Mouse (Mus musculus): ENCODE results near the gene Hnrnph3. TPM values are rescaled to one million over a fixed set of nuclear protein-coding genes. Genes with fewer than 3 reads are reported as not detected.
"Not testable (repeated sequence)": the region's sequence is repeated elsewhere in the genome, so short reads cannot be mapped to it uniquely, and the experiment has no call there.

The Hnrnph3 gene
- polyA plus RNA-seq, 1 experiment, result 25.0 TPM

DNA sequence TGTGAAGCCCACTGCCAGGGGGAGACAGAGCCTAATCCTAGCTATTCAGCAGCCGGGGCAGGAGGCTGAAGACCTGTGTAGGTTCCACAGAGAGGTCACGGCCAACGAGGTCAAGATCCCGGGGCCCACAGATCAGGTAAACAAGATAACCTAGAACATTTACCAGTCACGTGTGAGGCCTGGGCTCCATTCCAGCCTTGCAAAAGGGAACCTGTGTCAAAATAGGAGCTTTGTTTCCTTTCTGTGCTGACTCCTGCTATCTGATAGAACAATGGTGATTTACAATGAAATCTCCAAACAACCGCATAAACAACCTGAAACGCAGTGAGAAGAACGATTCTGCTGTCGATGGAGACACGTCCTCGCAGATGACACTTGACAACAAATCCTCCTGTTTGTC is 36.4 kb upstream of the Hnrnph3 start:
- H3K4me1 ChIP-seq (ENCODE audit: control insufficient read depth, insufficient read depth, low read length), result peaks cover 13% of the 10 kb centered on the region; the same call in 1 of the 2 replicates
- DNase-seq, result peak; percentile 91
- peak overlapping the region; percentile 97 for H3K27ac ChIP-seq (ENCODE audit: insufficient read depth, low read depth, low read length)
- H3K27me3 ChIP-seq (replicated peaks; ENCODE audit: control insufficient read depth, insufficient read depth, low read length), result no peaks in the 10 kb centered on the region
- no peak for TF ChIP-seq CTCF (conservative IDR thresholded peaks at IDR 0.05; ENCODE audit: insufficient read depth, insufficient read length, low read depth, low read length)
- no peak for TF ChIP-seq POLR2A (IDR thresholded peaks at IDR 0.05; ENCODE audit: low read depth, low read length)
- no peak overlapping the region for H3K4me3 ChIP-seq (ENCODE audit: insufficient read depth, low read depth, low read length)
- WGBS, result 17% methylated on average over 11 of the region's 11 CpGs
- no peaks in the 10 kb centered on the region for H3K36me3 ChIP-seq (ENCODE audit: control insufficient read depth, insufficient read depth, low read length)

GRCm38 (mm10) chr10:63059862-63060261 is 35.8 kb upstream of the Hnrnph3 start, which contains the start of gene Pbld1:
Gene Pbld1, plus strand, starts transcription at chr10:63060162.
- Histone ChIP-seq H3K27ac (ENCODE audit: insufficient read depth, low read depth, low read length) (peak within 1 kb of the TSS; percentile 97), H3K4me1 (ENCODE audit: control insufficient read depth, insufficient read depth, low read length) (peaks cover 13% of the 10 kb centered on the region; the same call in 1 of the 2 replicates), H3K4me3 (ENCODE audit: insufficient read depth, low read depth, low read length) (no peak within 1 kb of the TSS), H3K36me3 (ENCODE audit: control insufficient read depth, insufficient read depth, low read length) (no peaks in the 10 kb centered on the region), H3K27me3 (replicated peaks; ENCODE audit: control insufficient read depth, insufficient read depth, low read length) (no peaks in the 10 kb centered on the region)
- TF ChIP-seq CTCF (conservative IDR thresholded peaks at IDR 0.05; ENCODE audit: insufficient read depth, insufficient read length, low read depth, low read length), result no peak
- no peak for TF ChIP-seq POLR2A (IDR thresholded peaks at IDR 0.05; ENCODE audit: low read depth, low read length)
- no peak for DNase-seq
- 84% methylated on average over 2 of the region's 2 CpGs for WGBS

DNA sequence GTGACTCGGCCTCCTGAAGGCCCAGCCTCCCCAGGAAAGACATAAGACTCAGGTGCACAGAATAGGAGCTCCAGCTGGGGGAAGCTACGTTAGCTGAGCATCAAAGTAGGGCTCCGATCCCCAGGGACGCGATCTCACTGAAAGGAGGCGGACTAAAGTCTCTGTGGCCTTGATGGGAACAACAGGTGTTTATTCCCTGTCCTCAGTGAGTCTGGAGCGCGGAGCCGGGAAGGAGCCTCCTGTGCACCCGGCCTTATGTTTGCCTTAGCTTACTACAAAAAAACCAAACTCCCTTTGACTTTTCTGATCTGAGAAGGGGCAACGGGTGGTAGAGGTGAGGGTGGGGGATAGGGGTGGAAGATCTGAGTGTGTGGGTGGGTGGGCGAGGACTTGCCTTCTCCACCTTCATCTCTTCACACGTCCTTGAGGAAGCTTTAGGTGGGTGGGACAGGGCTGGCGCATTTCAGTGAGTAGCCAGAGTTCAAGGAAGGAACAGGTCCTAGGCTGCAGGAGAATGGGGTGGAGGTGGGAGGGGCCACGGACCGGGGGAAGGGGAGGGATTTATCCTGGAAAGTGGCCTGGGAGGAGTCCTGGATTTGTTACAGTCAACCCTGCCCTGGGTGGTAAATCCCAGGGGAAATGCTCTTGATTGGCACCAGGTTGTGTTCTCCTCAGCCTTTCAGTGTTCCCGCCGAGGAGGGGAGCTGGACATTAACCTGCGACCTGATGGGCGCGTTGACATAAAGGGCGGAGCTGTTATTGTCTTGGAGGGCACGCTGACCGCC is 33.1 kb upstream of the Hnrnph3 start:
- no peak overlapping the region for H3K27ac ChIP-seq (ENCODE audit: insufficient read depth, low read depth, low read length)
- no peaks in the 10 kb centered on the region for H3K36me3 ChIP-seq (ENCODE audit: control insufficient read depth, insufficient read depth, low read length)
- peaks cover 13% of the 10 kb centered on the region; the same call in 1 of the 2 replicates for H3K4me1 ChIP-seq (ENCODE audit: control insufficient read depth, insufficient read depth, low read length)
- DNase-seq, result peak; percentile 83
- TF ChIP-seq POLR2A (IDR thresholded peaks at IDR 0.05; ENCODE audit: low read depth, low read length) (no peak), CTCF (conservative IDR thresholded peaks at IDR 0.05; ENCODE audit: insufficient read depth, insufficient read length, low read depth, low read length) (no peak)
- no peak overlapping the region for H3K4me3 ChIP-seq (ENCODE audit: insufficient read depth, low read depth, low read length)
- 46% methylated on average over 24 of the region's 24 CpGs for WGBS
- no peaks in the 10 kb centered on the region for H3K27me3 ChIP-seq (replicated peaks; ENCODE audit: control insufficient read depth, insufficient read depth, low read length)

- Histone ChIP-seq H3K4me3 (ENCODE audit: insufficient read depth, low read depth, low read length) (no peak overlapping the region), H3K27ac (ENCODE audit: insufficient read depth, low read depth, low read length) (no peak overlapping the region), H3K36me3 (ENCODE audit: control insufficient read depth, insufficient read depth, low read length) (no peaks in the 10 kb centered on the region), H3K4me1 (ENCODE audit: control insufficient read depth, insufficient read depth, low read length) (peaks cover 4% of the 10 kb centered on the region; the same call in 1 of the 2 replicates), H3K27me3 (replicated peaks; ENCODE audit: control insufficient read depth, insufficient read depth, low read length) (no peaks in the 10 kb centered on the region)
- 78% methylated on average over 2 of the region's 2 CpGs for WGBS
- no peak for DNase-seq
- TF ChIP-seq POLR2A (IDR thresholded peaks at IDR 0.05; ENCODE audit: low read depth, low read length) (no peak), CTCF (conservative IDR thresholded peaks at IDR 0.05; ENCODE audit: insufficient read depth, insufficient read length, low read depth, low read length) (peak; percentile 42)
Measured at GRCm38 (mm10) chr10:63054586-63054985, 30.6 kb upstream of the Hnrnph3 start.

- H3K4me3 ChIP-seq (ENCODE audit: insufficient read depth, low read depth, low read length); H3K36me3 ChIP-seq (ENCODE audit: control insufficient read depth, insufficient read depth, low read length); H3K27me3 ChIP-seq (replicated peaks; ENCODE audit: control insufficient read depth, insufficient read depth, low read length); H3K27ac ChIP-seq (ENCODE audit: insufficient read depth, low read depth, low read length); DNase-seq; H3K4me1 ChIP-seq (ENCODE audit: control insufficient read depth, insufficient read depth, low read length): not testable (repeated sequence)
- 88% methylated on average over 6 of the region's 6 CpGs for WGBS
Measured at GRCm38 (mm10) chr10:63054071-63054470, 30.1 kb upstream of the Hnrnph3 start.

- 68% methylated on average over 6 of the region's 6 CpGs for WGBS
- H3K27me3 ChIP-seq (replicated peaks; ENCODE audit: control insufficient read depth, insufficient read depth, low read length), result no peaks in the 10 kb centered on the region
- H3K4me1 ChIP-seq (ENCODE audit: control insufficient read depth, insufficient read depth, low read length), result peaks cover 6% of the 10 kb centered on the region; the same call in 1 of the 2 replicates
- H3K27ac ChIP-seq (ENCODE audit: insufficient read depth, low read depth, low read length), result no peak overlapping the region
- no peak overlapping the region for H3K4me3 ChIP-seq (ENCODE audit: insufficient read depth, low read depth, low read length)
- no peak for TF ChIP-seq POLR2A (IDR thresholded peaks at IDR 0.05; ENCODE audit: low read depth, low read length)
- TF ChIP-seq CTCF (conservative IDR thresholded peaks at IDR 0.05; ENCODE audit: insufficient read depth, insufficient read length, low read depth, low read length), result no peak
- H3K36me3 ChIP-seq (ENCODE audit: control insufficient read depth, insufficient read depth, low read length), result no peaks in the 10 kb centered on the region; the same call in 1 of the 2 replicates
- no peak for DNase-seq
Measured at GRCm38 (mm10) chr10:63053007-63053406, 29.0 kb upstream of the Hnrnph3 start.

- peak; percentile 48 for DNase-seq
- H3K27me3 ChIP-seq (replicated peaks; ENCODE audit: control insufficient read depth, insufficient read depth, low read length), result no peaks in the 10 kb centered on the region
- no peak for TF ChIP-seq POLR2A (IDR thresholded peaks at IDR 0.05; ENCODE audit: low read depth, low read length)
- TF ChIP-seq CTCF (conservative IDR thresholded peaks at IDR 0.05; ENCODE audit: insufficient read depth, insufficient read length, low read depth, low read length), result no peak
- H3K27ac ChIP-seq (ENCODE audit: insufficient read depth, low read depth, low read length), result no peak overlapping the region
- WGBS, result 74% methylated on average over 6 of the region's 6 CpGs
- no peak overlapping the region for H3K4me3 ChIP-seq (ENCODE audit: insufficient read depth, low read depth, low read length)
- no peaks in the 10 kb centered on the region; the same call in 1 of the 2 replicates for H3K36me3 ChIP-seq (ENCODE audit: control insufficient read depth, insufficient read depth, low read length)
- peaks cover 6% of the 10 kb centered on the region; the same call in 1 of the 2 replicates for H3K4me1 ChIP-seq (ENCODE audit: control insufficient read depth, insufficient read depth, low read length)
Measured at GRCm38 (mm10) chr10:63052011-63052410, 28.0 kb upstream of the Hnrnph3 start.
